Mouse (Mus musculus) embryonic fibroblast, embryonic 13.5 days (primary cell): ENCODE data around the gene Zc3hav1. TPM values are rescaled to one million over a fixed set of nuclear protein-coding genes. Genes with fewer than 3 reads are reported as not detected.
A peak's percentile ranks its signal among the peaks of the same experiment; 100 is the strongest.

Experiments used
- H3K27ac ChIP-seq: 2 replicates; pipeline ENCODE4 v1.5.1; 2012; ENCODE audit warnings: low read length, control low read depth, inconsistent platforms; ENCODE audit not compliant: insufficient read depth
- H3K4me1 ChIP-seq: 2 replicates; pipeline ENCODE4 v1.6.1; 2011; ENCODE audit warnings: low read length; ENCODE audit not compliant: control insufficient read depth, insufficient read depth
- H3K4me3 ChIP-seq: 2 replicates; pipeline ENCODE4 v1.5.1; 2011; ENCODE audit warnings: mild to moderate bottlenecking, control low read depth, low read length; ENCODE audit not compliant: insufficient read depth
- CTCF ChIP-seq: IDR thresholded peaks from 2 replicates; pipeline ENCODE4 v1.5.1; 2011; ENCODE audit warnings: mild to moderate bottlenecking, control low read depth, low read length, moderate library complexity, borderline replicate concordance; ENCODE audit not compliant: insufficient read depth
- POLR2A ChIP-seq: IDR thresholded peaks from 2 replicates; pipeline ENCODE4 v1.6.1; 2011; ENCODE audit warnings: low read depth, mild to moderate bottlenecking, control low read depth, low read length, moderate library complexity
- polyA plus RNA-seq: library from polyadenylated mRNA; stranded (reverse); fragments of >200 nt; gene quantifications from 2 replicates; pipeline ENCODE4 v1.2.4, GENCODE M21; 2011; ENCODE audit warnings: low read depth; ENCODE audit not compliant: missing spikeins, insufficient read length

Gene Zc3hav1
- polyA plus RNA-seq, 1 experiment, result 51.3 TPM

- peaks cover 10% of the 10 kb centered on the region for H3K4me1 ChIP-seq
- TF ChIP-seq POLR2A (no peak), CTCF (no peak)
- H3K27ac ChIP-seq, result peak overlapping the region; percentile 49
- H3K4me3 ChIP-seq, result peak overlapping the region; percentile 90
These were observed 435 bp upstream of the Zc3hav1 start for GRCm38 (mm10) chr6:38354723-38355353.

GRCm38 (mm10) chr6:38353181-38353580 lies 1.2 kb downstream of the Zc3hav1 start:
- H3K4me3 ChIP-seq, result peak overlapping the region; percentile 90
- no peak overlapping the region for H3K27ac ChIP-seq
- no peak for TF ChIP-seq CTCF
- no peak for TF ChIP-seq POLR2A
- peaks cover 10% of the 10 kb centered on the region for H3K4me1 ChIP-seq

- Histone ChIP-seq H3K4me3 (peak overlapping the region; percentile 90), H3K27ac (no peak overlapping the region), H3K4me1 (peaks cover 10% of the 10 kb centered on the region)
- TF ChIP-seq CTCF (no peak), POLR2A (no peak)
These were observed 2.0 kb downstream of the Zc3hav1 start for GRCm38 (mm10) chr6:38352451-38352850.

DNA sequence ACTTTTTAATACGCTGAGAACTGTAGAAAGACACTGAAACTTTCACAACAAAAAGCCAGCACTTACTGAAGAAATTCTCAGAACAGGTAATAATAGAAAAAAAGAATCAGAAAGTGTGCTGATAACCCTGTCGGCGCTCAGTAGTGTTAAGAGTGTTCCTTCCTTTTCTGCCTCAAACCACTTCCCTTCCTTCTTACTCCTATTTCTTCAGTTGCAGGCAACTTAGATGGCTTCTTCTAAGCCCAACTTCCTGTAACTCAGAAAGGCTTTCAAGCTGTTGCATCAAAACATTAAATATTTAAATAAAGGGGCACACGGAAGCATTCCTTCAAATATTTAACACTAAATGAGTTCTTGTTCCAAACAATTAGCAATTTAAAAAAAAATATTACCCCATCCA lies 2.5 kb downstream of the Zc3hav1 start:
- no peak overlapping the region; the same call in 1 of the 2 replicates for H3K4me3 ChIP-seq
- TF ChIP-seq CTCF, result no peak
- TF ChIP-seq POLR2A, result no peak
- no peak overlapping the region for H3K27ac ChIP-seq
- peaks cover 10% of the 10 kb centered on the region for H3K4me1 ChIP-seq

GRCm38 (mm10) chr6:38349806-38350205 lies 4.6 kb downstream of the Zc3hav1 start:
- peaks cover 3% of the 10 kb centered on the region; the same call in 1 of the 2 replicates for H3K4me1 ChIP-seq
- H3K4me3 ChIP-seq, result no peak overlapping the region
- TF ChIP-seq POLR2A, result no peak
- no peak for TF ChIP-seq CTCF
- H3K27ac ChIP-seq, result no peak overlapping the region

- TF ChIP-seq CTCF (no peak), POLR2A (no peak)
- Histone ChIP-seq H3K4me1 (peaks cover 3% of the 10 kb centered on the region; the same call in 1 of the 2 replicates), H3K27ac (no peak overlapping the region), H3K4me3 (no peak overlapping the region)
These were observed 5.5 kb downstream of the Zc3hav1 start for GRCm38 (mm10) chr6:38348811-38349453.

DNA sequence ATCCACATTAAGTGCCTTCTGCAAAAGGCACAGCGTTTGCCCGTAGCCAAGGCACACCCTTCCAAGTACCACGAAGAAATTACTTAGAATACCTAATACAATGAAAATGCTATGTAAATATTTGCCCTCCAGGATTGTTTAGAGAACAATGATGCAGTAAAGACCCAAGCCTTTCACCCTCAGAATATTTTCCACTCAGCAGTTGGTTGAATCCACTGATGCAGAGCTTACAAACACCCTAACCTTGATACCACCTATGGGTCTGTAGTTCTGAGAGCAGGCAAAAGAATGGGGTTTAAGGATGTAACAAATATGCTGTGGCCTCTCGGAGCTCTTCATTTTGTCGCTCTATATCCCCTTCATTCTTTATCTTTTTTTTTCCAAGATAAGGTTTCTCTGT lies 6.5 kb downstream of the Zc3hav1 start:
- no peak for TF ChIP-seq CTCF

GRCm38 (mm10) chr6:38345796-38346195 lies 8.6 kb downstream of the Zc3hav1 start:
- Histone ChIP-seq H3K4me3 (no peak overlapping the region), H3K4me1 (no peaks in the 10 kb centered on the region), H3K27ac (no peak overlapping the region)
- TF ChIP-seq POLR2A (no peak), CTCF (no peak)

More for the DNA sequence above, 6.5 kb downstream of the Zc3hav1 start:
- no peak overlapping the region for H3K4me3 ChIP-seq
- H3K4me1 ChIP-seq, result peaks cover 3% of the 10 kb centered on the region; the same call in 1 of the 2 replicates
- H3K27ac ChIP-seq, result no peak overlapping the region

- Histone ChIP-seq H3K4me1 (no peaks in the 10 kb centered on the region), H3K27ac (no peak overlapping the region), H3K4me3 (no peak overlapping the region)
- TF ChIP-seq CTCF (no peak), POLR2A (no peak)
These were observed 10.3 kb downstream of the Zc3hav1 start for GRCm38 (mm10) chr6:38344006-38344670.

DNA sequence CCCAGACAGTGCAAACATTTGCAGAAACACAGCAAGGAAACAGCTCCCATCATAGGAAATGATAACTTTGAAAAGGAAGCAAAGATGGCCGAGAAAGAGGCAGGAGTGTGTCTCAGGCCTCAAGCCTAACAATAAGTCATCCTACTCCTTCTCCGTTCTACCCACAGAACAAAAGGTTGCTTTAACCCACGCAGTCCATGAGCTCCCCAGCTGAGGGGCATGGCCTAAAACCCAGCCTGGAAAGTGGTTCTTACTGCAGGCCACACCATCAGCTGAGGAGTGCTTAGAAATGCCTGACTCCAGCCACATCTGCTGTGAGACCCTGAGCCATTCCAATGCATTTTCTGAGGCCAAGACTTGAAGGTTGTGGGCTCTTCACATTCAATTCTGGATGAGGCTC lies 10.8 kb downstream of the Zc3hav1 start:
- H3K4me3 ChIP-seq, result no peak overlapping the region
- TF ChIP-seq POLR2A (no peak), CTCF (no peak)

More for the DNA sequence above, 10.8 kb downstream of the Zc3hav1 start:
- Histone ChIP-seq H3K27ac (no peak overlapping the region), H3K4me1 (no peaks in the 10 kb centered on the region)
